Mouse (Mus musculus) G1E (cell line): ENCODE data around the gene Pcsk4.

Experiments
- CTCF ChIP-seq: IDR thresholded peaks from 2 replicates; pipeline ENCODE4 v1.5.1; 2012; ENCODE audit warnings: low read depth, low read length, inconsistent platforms, mixed read lengths
- GATA1 ChIP-seq: IDR thresholded peaks from 2 replicates; pipeline ENCODE4 v1.6.1; 2012; ENCODE audit warnings: borderline replicate concordance, low read length, inconsistent platforms, mixed read lengths
- POLR2AphosphoS5 ChIP-seq: IDR thresholded peaks from 2 replicates; pipeline ENCODE4 v1.6.1; 2012; ENCODE audit warnings: low read depth, low read length, inconsistent platforms; ENCODE audit not compliant: insufficient replicate concordance
- TAL1 ChIP-seq: conservative IDR thresholded peaks from 2 replicates; pipeline ENCODE4 v1.6.1; 2012; ENCODE audit warnings: low read depth, low read length, inconsistent platforms, mixed read lengths

GRCm38 (mm10) chr10:80332525-80332989 lies 3.3 kb upstream of the Pcsk4 start:
- TF ChIP-seq CTCF (no peak), GATA1 (no peak), TAL1 (no peak), POLR2AphosphoS5 (no peak)
